Mouse (Mus musculus) limb, embryonic 15.5 days (tissue): Measurements from ENCODE around the gene Zscan4f. TPM values are rescaled to one million over a fixed set of nuclear protein-coding genes. Genes with fewer than 3 reads are reported as not detected.
"Not testable (repeated sequence)": the region's sequence is repeated elsewhere in the genome, so short reads cannot be mapped to it uniquely, and the experiment has no call there.

Experiments
- ATAC-seq: fragments of 200-750 bp; cut with Nextera tagmentation; 2 replicates; pipeline ENCODE4 v1.8.0; 2017; ENCODE audit warnings: low read depth, moderate TSS enrichment; ENCODE audit not compliant: insufficient number of reproducible peaks, low FRiP score, low TSS enrichment
- H3K27ac ChIP-seq: fragments of 300-500 bp; sonication (generic); 2 replicates; pipeline ENCODE4 v1.5.1; 2015; ENCODE audit warnings: moderate library complexity, mild to moderate bottlenecking, inconsistent platforms
- H3K27me3 ChIP-seq: fragments of 300-500 bp; sonication (generic); 2 replicates; pipeline ENCODE4 v1.6.1; 2015; ENCODE audit warnings: inconsistent platforms
- H3K36me3 ChIP-seq: fragments of 300-500 bp; sonication (generic); 2 replicates; pipeline ENCODE4 v1.6.1; 2015; ENCODE audit warnings: inconsistent platforms
- H3K4me1 ChIP-seq: fragments of 300-500 bp; sonication (generic); 2 replicates; pipeline ENCODE4 v1.6.1; 2015; ENCODE audit warnings: inconsistent platforms
- H3K4me2 ChIP-seq: fragments of 300-500 bp; sonication (generic); 2 replicates; pipeline ENCODE4 v1.6.1; 2015; ENCODE audit warnings: mild to moderate bottlenecking, inconsistent platforms
- H3K4me3 ChIP-seq: fragments of 300-500 bp; sonication (generic); 2 replicates; pipeline ENCODE4 v1.5.1; 2015; ENCODE audit warnings: mild to moderate bottlenecking, inconsistent platforms
- H3K9ac ChIP-seq: fragments of 300-500 bp; sonication (generic); 2 replicates; pipeline ENCODE4 v1.6.1; 2015; ENCODE audit warnings: inconsistent platforms
- H3K9me3 ChIP-seq: fragments of 300-500 bp; sonication (generic); 2 replicates; pipeline ENCODE4 v1.6.1; 2016; ENCODE audit warnings: inconsistent platforms
- WGBS: fragments of 180-500 bp; shearing (Covaris S2); methylation state at CpG from one replicate; pipeline ENCODE4 v1.1.7; 2015; 5-methylcytosine and 5-hydroxymethylcytosine counted together
- microRNA-seq: library from miRNA; unstranded; fragments of <30 nt; microRNA quantifications from one replicate; pipeline ENCODE4, GENCODE M21; 2016
- polyA plus RNA-seq: library from polyadenylated mRNA; unstranded; fragments of >200 nt; fragmentation: Nextera tagmentation; extraction: Ambion mirVana; gene quantifications from 2 replicates; pipeline ENCODE4 v1.2.1, GENCODE M21; 2015

Gene Zscan4f
- polyA plus RNA-seq, result not detected in 2 replicates

- H3K36me3 ChIP-seq, H3K4me1 ChIP-seq, H3K4me3 ChIP-seq, H3K9me3 ChIP-seq, H3K9ac ChIP-seq, H3K27ac ChIP-seq, H3K4me2 ChIP-seq, ATAC-seq, H3K27me3 ChIP-seq: not testable (repeated sequence)
- WGBS, result 90% methylated on average over 3 of the region's 3 CpGs
These were observed at the start of gene Zscan4f for GRCm38 (mm10) chr7:11397615-11398014. Gene Zscan4f (plus strand): TSS chr7:11397915.

GRCm38 (mm10) chr7:11384641-11385040, 13.1 kb upstream of the Zscan4f start:
- H3K4me2 ChIP-seq, H3K4me1 ChIP-seq, H3K36me3 ChIP-seq, H3K27ac ChIP-seq, H3K9me3 ChIP-seq, H3K4me3 ChIP-seq, H3K9ac ChIP-seq, H3K27me3 ChIP-seq, ATAC-seq: not testable (repeated sequence)

Small RNA genes within 50 kb of the gene (microRNA-seq; reads per million reads assigned to microRNA genes)
- gene Gm23087, result not detected

Other genes starting within 250 kb of the Zscan4f start
- gene Zscan4d, start 231.8 kb upstream of the Zscan4f start, polyA plus RNA-seq, result not detected in 2 replicates
- gene Zscan4e, start 87.2 kb upstream of the Zscan4f start, polyA plus RNA-seq, result not detected in 2 replicates
- not detected in 2 replicates for gene Zscan4-ps2, start 116.4 kb downstream of the Zscan4f start, polyA plus RNA-seq
- gene Zscan4-ps3, start 211.4 kb downstream of the Zscan4f start, polyA plus RNA-seq, result not detected in 2 replicates